In the genomic region with DNA sequence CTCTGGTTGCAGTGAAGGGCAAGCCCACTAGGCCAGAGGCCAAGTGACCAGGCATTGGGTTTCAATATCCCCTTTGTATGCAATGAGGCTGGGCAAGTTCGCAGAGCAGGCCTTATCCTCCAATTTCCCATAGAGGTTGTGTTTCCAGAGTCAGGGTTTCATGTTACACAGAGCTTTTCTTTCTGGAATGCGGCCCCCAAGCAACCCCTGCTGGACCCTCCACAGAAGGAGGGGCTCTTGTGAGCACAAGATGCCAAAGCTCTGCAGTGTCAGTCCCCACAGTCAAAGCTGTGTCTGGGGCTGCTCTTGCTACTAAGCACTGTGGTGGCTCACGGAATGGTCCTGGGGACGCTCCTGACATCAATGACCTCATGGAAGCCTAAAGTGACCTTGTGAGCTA, we compare ENCODE assay signal across 23 mouse cellular contexts. TPM values are rescaled to one million over a fixed set of nuclear protein-coding genes. Genes with fewer than 3 reads are reported as not detected.
DNase-seq lines count a peak whose midpoint lies in the region; ATAC-seq lines count a peak whose summit lies in the region.
"Had no signal": no experiment of that assay in that cellular context is flagged by ENCODE, and none has a peak within 500 bp of the region (broad histone marks: within the 10 kb centered on the region; RNA-seq: fewer than 3 reads in every experiment).

No protein-coding gene starts in this region.

- peak; percentile 45 for DNase-seq in forebrain, embryonic 10.5 days (ENCODE audit: extremely low spot score, low spot score)
- peak; percentile 50 for DNase-seq in midbrain, embryonic 10.5 days (ENCODE audit: low spot score)
- DNase-seq in midbrain, embryonic 14.5 days = no peak
- DNase-seq in forelimb bud, embryonic 11.5 days (ENCODE audit: low read depth, low spot score) = peak; percentile 73
- peak; percentile 48 for DNase-seq in neural tube, embryonic 11.5 days (ENCODE audit: low spot score)
- no peak for DNase-seq in adrenal gland, postnatal 36 days
- DNase-seq: adrenal gland, adult 2 months; cerebellum, adult 11 months; cerebellum, postnatal 36 days; heart, adult 11 months; kidney, adult 9 months; liver, postnatal 0 days had no signal

- H3K4me1 ChIP-seq in forebrain, embryonic 10.5 days = peaks cover 54% of the 10 kb centered on the region
- no peaks in the 10 kb centered on the region for H3K4me1 ChIP-seq in forebrain, embryonic 13.5 days
- H3K4me1 ChIP-seq in midbrain, embryonic 10.5 days = peaks cover 58% of the 10 kb centered on the region
- no peaks in the 10 kb centered on the region for H3K4me1 ChIP-seq in midbrain, embryonic 14.5 days (ENCODE audit: control insufficient read depth, insufficient read depth, low read length)
- peaks cover 6% of the 10 kb centered on the region; the same call in 1 of the 2 replicates for H3K4me1 ChIP-seq in neural tube, embryonic 11.5 days (ENCODE audit: control insufficient read depth, insufficient read depth, low read length)

- no peaks in the 10 kb centered on the region for H3K9me3 ChIP-seq in forebrain, embryonic 10.5 days
- H3K9me3 ChIP-seq in forebrain, embryonic 13.5 days (replicated peaks) = no peaks in the 10 kb centered on the region
- no peaks in the 10 kb centered on the region for H3K9me3 ChIP-seq in midbrain, embryonic 10.5 days (replicated peaks)
- H3K9me3 ChIP-seq in midbrain, embryonic 14.5 days (ENCODE audit: control insufficient read depth, low read length) = no peaks in the 10 kb centered on the region
- H3K9me3 ChIP-seq in neural tube, embryonic 11.5 days (ENCODE audit: control insufficient read depth, low read length) = no peaks in the 10 kb centered on the region
- H3K9me3 ChIP-seq: hindbrain, embryonic 12.5 days; midbrain, embryonic 13.5 days had no signal

- H3K9ac ChIP-seq in forebrain, embryonic 13.5 days = no peak overlapping the region
- no peak overlapping the region for H3K9ac ChIP-seq in midbrain, embryonic 14.5 days (replicated peaks; ENCODE audit: low read length)
- H3K9ac ChIP-seq in neural tube, embryonic 11.5 days (ENCODE audit: low read length) = no peak overlapping the region
- H3K9ac ChIP-seq: hindbrain, embryonic 12.5 days; liver, postnatal 0 days; midbrain, embryonic 13.5 days had no signal

- no peak overlapping the region for H3K4me2 ChIP-seq in forebrain, embryonic 13.5 days
- no peak overlapping the region for H3K4me2 ChIP-seq in midbrain, embryonic 14.5 days (ENCODE audit: low read length)
- no peak overlapping the region for H3K4me2 ChIP-seq in neural tube, embryonic 11.5 days (ENCODE audit: low read depth)
- H3K4me2 ChIP-seq: hindbrain, embryonic 12.5 days; midbrain, embryonic 13.5 days had no signal

- H3K27ac ChIP-seq in forebrain, embryonic 10.5 days = peak overlapping the region; percentile 51; the same call in 1 of the 2 replicates
- no peak overlapping the region for H3K27ac ChIP-seq in forebrain, embryonic 13.5 days
- H3K27ac ChIP-seq in midbrain, embryonic 10.5 days (replicated peaks) = no peak overlapping the region
- H3K27ac ChIP-seq in midbrain, embryonic 14.5 days (replicated peaks; ENCODE audit: low read depth, low read length) = no peak overlapping the region
- H3K27ac ChIP-seq in neural tube, embryonic 11.5 days (ENCODE audit: low read depth, low read length) = no peak overlapping the region
- H3K27ac ChIP-seq: hindbrain, embryonic 12.5 days; layer of hippocampus, adult 2 months; macrophage; midbrain, embryonic 13.5 days had no signal

- ATAC-seq in forebrain, embryonic 13.5 days = no peak
- no peak for ATAC-seq in midbrain, embryonic 14.5 days (ENCODE audit: low FRiP score, low TSS enrichment)
- no peak for ATAC-seq in neural tube, embryonic 11.5 days (ENCODE audit: insufficient read depth, low FRiP score, low TSS enrichment)
- ATAC-seq in erythroblast, adult 5-6 weeks (replicated peaks; ENCODE audit: low FRiP score, poor library complexity, severe bottlenecking) = no peak
- ATAC-seq: forebrain, embryonic 16.5 days; inflammation-experienced regulatory T-cells, adult 6 months; liver, postnatal 0 days; midbrain, embryonic 13.5 days had no signal

- H3K27me3 ChIP-seq in forebrain, embryonic 10.5 days (ENCODE audit: poor library complexity, severe bottlenecking) = peaks cover 88% of the 10 kb centered on the region
- peaks cover 74% of the 10 kb centered on the region for H3K27me3 ChIP-seq in forebrain, embryonic 13.5 days
- H3K27me3 ChIP-seq in midbrain, embryonic 10.5 days (ENCODE audit: low read depth, poor library complexity, severe bottlenecking) = peaks cover 76% of the 10 kb centered on the region
- H3K27me3 ChIP-seq in midbrain, embryonic 14.5 days (ENCODE audit: control insufficient read depth, insufficient read depth, low read length) = peaks cover 58% of the 10 kb centered on the region
- H3K27me3 ChIP-seq in neural tube, embryonic 11.5 days (ENCODE audit: control insufficient read depth, insufficient read depth, low read length) = peaks cover 40% of the 10 kb centered on the region

- no peak overlapping the region for H3K4me3 ChIP-seq in forebrain, embryonic 10.5 days
- H3K4me3 ChIP-seq in forebrain, embryonic 13.5 days = no peak overlapping the region
- no peak overlapping the region for H3K4me3 ChIP-seq in midbrain, embryonic 10.5 days
- H3K4me3 ChIP-seq in midbrain, embryonic 14.5 days (replicated peaks; ENCODE audit: low read depth, low read length) = no peak overlapping the region
- H3K4me3 ChIP-seq in neural tube, embryonic 11.5 days (ENCODE audit: low read depth, low read length) = no peak overlapping the region
- H3K4me3 ChIP-seq: hindbrain, embryonic 12.5 days; layer of hippocampus, adult 2 months; midbrain, embryonic 13.5 days; myocyte had no signal

- H3K36me3 ChIP-seq in forebrain, embryonic 10.5 days (replicated peaks) = no peaks in the 10 kb centered on the region
- H3K36me3 ChIP-seq in forebrain, embryonic 13.5 days (ENCODE audit: poor library complexity, severe bottlenecking) = no peaks in the 10 kb centered on the region
- 0 out of 2 replicates have a peak, but pooled peaks cover 4% of the 10 kb centered on the region for H3K36me3 ChIP-seq in midbrain, embryonic 10.5 days
- no peaks in the 10 kb centered on the region for H3K36me3 ChIP-seq in midbrain, embryonic 14.5 days (ENCODE audit: control insufficient read depth, insufficient read depth, low read length)
- no peaks in the 10 kb centered on the region for H3K36me3 ChIP-seq in neural tube, embryonic 11.5 days (ENCODE audit: control insufficient read depth, insufficient read depth, low read length)
- H3K36me3 ChIP-seq: hindbrain, embryonic 12.5 days; midbrain, embryonic 13.5 days had no signal

- WGBS in forebrain, embryonic 10.5 days = 18% methylated on average over 4 of the region's 4 CpGs
- WGBS in forebrain, embryonic 13.5 days = 18% methylated on average over 4 of the region's 4 CpGs
- WGBS in midbrain, embryonic 10.5 days = 21% methylated on average over 4 of the region's 4 CpGs
- WGBS in midbrain, embryonic 14.5 days = 21% methylated on average over 4 of the region's 4 CpGs
- WGBS in neural tube, embryonic 11.5 days = 28% methylated on average over 4 of the region's 4 CpGs

RNA-seq across cellular contexts. Expression of gene Lmx1b, which starts 8.6 kb away (rescaled TPM):
- polyA plus RNA-seq in forebrain, embryonic 10.5 days (2016; fragmentation: Nextera tagmentation; extraction: Ambion mirVana) = 1.3 and 1.5 TPM in 2 replicates
- polyA plus RNA-seq in forebrain, embryonic 13.5 days (2015; fragmentation: Nextera tagmentation; extraction: Ambion mirVana) = 0.12 and 0.54 TPM in 2 replicates
- 2.7 and 3.1 TPM in 2 replicates for polyA plus RNA-seq in midbrain, embryonic 10.5 days (2016; fragmentation: Nextera tagmentation; extraction: Ambion mirVana)
- polyA plus RNA-seq in midbrain, embryonic 14.5 days (2014; fragmentation: Nextera tagmentation; extraction: Ambion mirVana) = 1.7 and 2.3 TPM in 2 replicates
- 1.6 and 1.7 TPM in 2 replicates for polyA plus RNA-seq in neural tube, embryonic 11.5 days (2014; fragmentation: Nextera tagmentation; extraction: Ambion mirVana)
- total RNA-seq in erythroblast, adult 5-6 weeks (2015; ENCODE audit: low replicate concordance) = not detected in 2 replicates
- not detected in 2 replicates for total RNA-seq in erythroblast, adult 5-6 weeks (2017; ENCODE audit: low replicate concordance)
- total RNA-seq in adrenal gland, postnatal 36 days (2021) = under 1 TPM in 1 of 2 experiments, not detected in 1; 0.07 TPM
- total RNA-seq: adrenal gland, adult 2 months; MEL had no signal
- polyA plus RNA-seq: adrenal gland, adult 2 months; forebrain, embryonic 16.5 days; inflammation-experienced regulatory T-cells, adult 6 months; liver, postnatal 0 days; macrophage; myocyte; thymus, postnatal 0 days had no signal

Comparison
In these comparisons a context has a peak if more than half of its experiments do, and no peak if none do; other contexts are left out.
1. DNase-seq: peak in forebrain, embryonic 10.5 days (single experiment), midbrain, embryonic 10.5 days (single experiment), forelimb bud, embryonic 11.5 days (single experiment) and neural tube, embryonic 11.5 days (single experiment); none in midbrain, embryonic 14.5 days (single experiment) and adrenal gland, postnatal 36 days (0 of 2).